Mouse (Mus musculus): ENCODE data around the gene Camk2d. TPM values are rescaled to one million over a fixed set of nuclear protein-coding genes. Genes with fewer than 3 reads are reported as not detected.

Camk2d gene
- polyA plus RNA-seq, 1 experiment: 160 TPM

DNA sequence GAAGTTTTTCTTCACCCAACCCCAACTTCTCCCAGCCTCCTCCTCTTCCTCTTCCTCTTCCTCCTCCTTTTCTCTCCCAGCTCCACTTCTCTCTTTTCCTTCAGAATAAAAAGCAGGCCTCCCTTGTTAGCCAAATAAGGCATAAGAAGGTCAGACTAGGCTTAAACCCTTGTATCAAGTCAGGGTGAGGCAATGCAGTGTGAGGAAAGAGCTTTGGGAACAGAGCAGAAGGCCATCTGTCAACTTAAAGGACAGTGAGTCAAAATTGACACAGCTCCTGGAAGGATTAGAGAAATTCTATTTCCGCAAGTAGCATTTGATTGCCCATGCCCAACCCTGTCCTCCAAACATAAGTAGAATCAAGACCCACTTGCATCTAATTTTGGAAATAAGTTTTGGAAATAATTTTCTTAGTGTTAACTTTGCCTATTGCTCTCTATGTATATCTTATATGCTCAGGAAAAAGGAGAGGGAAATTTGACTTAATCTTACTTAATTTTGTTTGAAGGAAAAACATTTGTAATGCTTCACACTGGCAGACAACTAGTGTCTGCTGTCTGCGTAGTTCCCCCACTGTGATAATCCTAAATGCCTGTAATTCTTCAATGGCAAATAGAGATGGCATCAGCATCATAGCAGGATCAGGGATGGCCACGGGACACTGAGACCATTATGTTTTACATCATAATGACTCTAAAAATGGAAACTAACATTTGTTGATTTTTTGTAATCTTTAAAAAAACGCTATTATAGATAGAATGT is 16.8 kb downstream of the Camk2d start:
- DNase-seq (ENCODE audit: low spot score): no peak

DNA sequence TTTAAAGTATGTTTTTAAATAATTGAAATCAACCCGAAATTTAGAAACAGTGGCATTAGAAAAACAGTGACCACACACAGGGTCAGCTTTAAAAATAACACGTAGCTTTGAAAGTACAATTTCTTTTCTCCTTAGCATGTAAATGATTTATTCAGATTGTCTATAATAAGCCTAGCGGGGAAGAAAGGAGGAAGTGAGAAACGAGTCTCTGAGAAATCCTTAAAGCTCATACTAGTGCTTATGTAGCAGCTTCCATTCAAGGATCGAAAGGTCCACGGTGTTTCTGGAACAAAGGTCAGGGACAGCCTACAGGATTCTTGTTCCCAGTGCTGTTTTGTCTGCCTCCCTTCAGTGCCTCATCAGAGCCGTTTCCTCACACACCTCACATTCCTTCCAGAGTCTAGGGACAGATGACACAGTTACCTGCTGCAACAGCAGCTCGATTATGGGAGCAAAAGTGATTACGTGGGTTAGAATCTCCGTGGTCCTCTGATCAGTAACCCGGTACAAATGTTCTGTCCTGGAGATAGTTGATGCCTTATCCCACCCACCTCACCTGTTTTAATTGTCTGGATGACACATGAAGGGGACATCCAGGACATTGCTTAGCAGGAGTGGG is 17.5 kb downstream of the Camk2d start:
- no peak for DNase-seq (ENCODE audit: low spot score)

GRCm38 (mm10) chr3:126615306-126615705 is 19.2 kb downstream of the Camk2d start:
- DNase-seq (ENCODE audit: low spot score): no peak

DNA sequence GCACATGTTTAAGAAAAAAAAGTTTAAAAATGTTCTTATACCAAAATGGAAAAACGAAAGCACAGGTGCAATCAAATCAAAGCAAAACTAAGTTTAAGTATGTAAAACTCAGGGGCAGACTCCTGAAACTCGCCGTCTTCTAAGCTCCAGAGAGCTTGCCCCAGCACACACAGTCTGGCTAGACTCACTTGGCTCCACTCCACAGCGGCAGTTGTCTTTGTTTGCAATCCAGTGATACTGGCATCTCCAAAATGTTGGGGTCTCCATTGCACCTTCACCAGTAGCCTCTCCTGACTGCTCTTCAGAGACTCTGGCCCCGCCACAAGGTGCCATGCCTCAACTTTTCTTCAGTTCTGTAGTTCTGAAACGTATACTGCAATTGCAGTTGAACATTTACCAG is 24.1 kb downstream of the Camk2d start:
- no peak for DNase-seq (ENCODE audit: low spot score)

DNA sequence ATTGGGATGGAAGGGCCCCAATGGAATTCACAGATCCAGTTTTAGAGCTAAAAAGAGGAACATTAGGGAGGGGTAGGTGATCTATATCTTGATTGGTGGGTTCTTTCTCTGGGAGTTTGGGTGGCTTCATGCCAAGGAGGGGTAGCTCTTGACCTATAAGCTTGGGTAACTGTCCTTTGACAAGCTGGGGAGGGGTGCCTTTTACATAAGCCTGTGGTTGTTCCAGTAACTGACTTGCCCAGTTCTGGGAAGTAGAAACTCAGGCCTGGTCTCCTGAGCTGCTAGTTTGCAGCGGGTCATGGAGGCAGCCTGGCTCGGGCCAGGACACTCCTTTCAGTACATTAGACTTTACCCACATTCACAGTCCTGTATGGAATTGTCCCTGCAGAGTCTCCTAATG is 26.4 kb downstream of the Camk2d start:
- DNase-seq (ENCODE audit: low spot score): no peak

DNA sequence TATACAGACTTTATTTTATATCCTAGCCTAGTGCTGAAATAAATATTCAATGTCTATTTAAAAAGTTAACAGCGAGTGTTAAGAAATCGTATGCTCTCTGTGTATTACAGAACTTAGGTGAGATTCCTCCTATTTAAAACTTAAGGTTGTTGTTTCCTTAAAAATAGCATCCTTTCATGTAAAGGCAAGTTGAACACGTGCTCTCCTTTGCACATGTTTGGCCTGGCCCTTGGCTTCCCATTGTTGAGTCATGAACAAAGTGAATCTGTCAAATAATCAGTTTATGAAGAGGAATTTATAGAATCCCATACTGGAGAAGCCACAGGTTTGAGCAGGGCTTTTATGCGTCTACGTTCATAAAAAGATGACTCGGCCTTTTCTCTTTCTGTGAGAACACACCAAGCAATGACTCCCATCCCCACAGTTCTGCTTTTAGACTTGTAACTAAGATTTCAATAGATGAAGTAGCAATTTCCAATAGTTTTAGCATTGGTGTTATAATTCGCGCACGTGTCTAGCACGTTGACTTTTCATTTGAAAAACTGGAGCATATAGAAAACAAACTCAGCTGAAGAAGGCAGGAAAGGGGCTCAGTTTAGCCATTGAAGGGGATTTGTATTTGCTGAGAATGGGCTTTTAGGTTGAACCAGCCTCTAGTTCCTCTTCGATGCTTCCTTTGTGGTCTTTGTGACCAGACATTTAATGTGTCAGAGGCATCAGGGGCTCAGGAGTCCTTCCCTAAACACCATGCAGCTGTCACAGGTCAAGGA is 29.1 kb downstream of the Camk2d start:
- DNase-seq (ENCODE audit: low spot score): no peak

DNA sequence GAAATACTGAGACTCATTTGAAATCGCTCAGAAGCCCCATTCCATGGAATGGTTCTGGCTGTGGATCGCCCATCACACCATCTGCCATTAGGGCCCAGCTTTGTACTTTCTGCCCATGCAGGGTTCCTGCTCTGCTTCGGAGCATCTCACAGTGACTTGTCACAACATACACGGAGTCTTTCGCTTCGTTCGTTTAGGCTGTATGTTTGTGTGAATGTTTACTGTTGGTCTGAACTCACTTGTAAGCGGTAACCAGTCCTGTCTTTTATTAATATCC is 29.6 kb downstream of the Camk2d start:
- DNase-seq (ENCODE audit: low spot score): no peak

- DNase-seq (ENCODE audit: low spot score): no peak
Observed at GRCm38 (mm10) chr3:126627968-126628367, 31.9 kb downstream of the Camk2d start.

GRCm38 (mm10) chr3:126628380-126628779 is 32.3 kb downstream of the Camk2d start:
- DNase-seq (ENCODE audit: low spot score): no peak

DNA sequence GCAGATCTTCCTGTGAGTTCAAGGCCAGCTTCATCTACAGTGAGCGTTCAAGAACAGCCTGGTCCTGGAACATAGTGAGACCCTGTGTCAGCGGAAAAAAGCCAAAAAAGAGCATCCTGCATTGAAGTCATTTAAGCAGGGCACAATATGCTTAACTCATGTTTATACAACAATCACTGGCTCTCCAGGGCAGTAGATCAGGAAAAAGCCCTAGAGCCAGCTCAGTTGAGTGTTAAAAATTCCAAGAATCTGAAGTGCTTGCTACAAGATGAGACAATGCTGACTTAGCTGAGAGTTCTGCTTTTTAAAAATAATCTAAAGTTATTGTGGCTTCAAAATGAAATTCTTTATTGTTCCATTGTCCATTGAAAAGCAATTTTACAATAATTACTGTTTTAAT is 32.9 kb downstream of the Camk2d start:
- DNase-seq (ENCODE audit: low spot score): no peak

DNA sequence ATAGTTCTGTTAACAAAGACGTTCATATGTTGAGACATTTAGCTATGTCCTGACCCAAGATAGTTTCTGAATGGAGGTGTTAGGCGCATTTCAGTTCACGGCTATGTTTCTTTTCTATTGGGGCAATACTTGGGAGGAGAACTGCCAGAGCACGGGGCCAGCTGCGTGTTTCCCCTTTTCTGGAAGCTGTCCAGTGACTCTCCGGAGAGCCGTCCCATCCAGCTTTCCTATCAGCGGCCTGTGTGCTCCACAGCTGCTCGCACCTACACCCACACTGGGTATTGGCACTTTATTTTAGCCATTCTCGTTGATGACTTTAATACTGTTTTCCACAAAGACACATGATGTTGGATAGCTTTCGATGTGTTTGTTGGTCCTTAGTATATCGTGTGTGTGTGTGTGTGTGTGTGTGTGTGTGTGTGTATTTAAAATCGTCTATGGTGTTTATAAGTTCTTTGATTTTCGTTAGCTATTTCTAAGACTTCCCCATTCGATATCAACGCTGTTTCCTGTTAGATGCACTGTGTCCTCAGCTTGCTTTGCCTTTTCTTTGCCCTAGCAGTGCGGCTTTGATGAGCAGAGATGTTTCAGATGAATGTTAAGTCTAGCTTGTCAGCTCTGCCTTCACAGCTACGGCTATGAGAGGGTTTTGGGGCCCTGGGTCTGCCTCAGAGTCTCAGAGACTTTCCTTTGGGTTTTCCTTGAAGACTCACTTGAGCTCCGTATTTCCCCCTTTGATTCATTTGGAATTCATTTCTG is 34.2 kb downstream of the Camk2d start:
- DNase-seq (ENCODE audit: low spot score): no peak

- no peak for DNase-seq (ENCODE audit: low spot score)
Observed at GRCm38 (mm10) chr3:126631583-126631982, 35.5 kb downstream of the Camk2d start.

- no peak for DNase-seq (ENCODE audit: low spot score)
Observed at GRCm38 (mm10) chr3:126632580-126632979, 36.5 kb downstream of the Camk2d start.

DNA sequence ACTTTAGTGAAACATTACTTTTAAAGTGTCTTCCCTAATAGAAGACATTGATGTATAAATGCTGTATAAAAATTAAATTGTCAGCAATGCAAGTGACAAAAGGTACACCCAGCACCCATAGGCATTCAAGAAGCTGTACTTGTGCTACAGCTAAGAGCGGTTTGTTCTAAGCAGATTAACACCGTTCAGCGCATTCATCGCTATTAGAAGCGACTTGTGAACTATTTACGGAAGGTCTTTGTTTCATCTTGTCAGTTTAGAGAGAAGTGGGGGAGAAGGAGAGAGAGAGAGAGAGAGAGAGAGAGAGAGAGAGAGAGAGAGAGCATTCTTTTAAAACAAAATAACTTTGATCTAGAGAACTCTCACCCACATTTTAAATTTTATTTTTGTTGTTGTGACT is 38.1 kb downstream of the Camk2d start:
- DNase-seq (ENCODE audit: low spot score): no peak

GRCm38 (mm10) chr3:126638259-126638658 is 42.2 kb downstream of the Camk2d start:
- no peak for DNase-seq (ENCODE audit: low spot score)

GRCm38 (mm10) chr3:126639098-126639513 is 43.0 kb downstream of the Camk2d start:
- no peak for DNase-seq (ENCODE audit: low spot score)

DNA sequence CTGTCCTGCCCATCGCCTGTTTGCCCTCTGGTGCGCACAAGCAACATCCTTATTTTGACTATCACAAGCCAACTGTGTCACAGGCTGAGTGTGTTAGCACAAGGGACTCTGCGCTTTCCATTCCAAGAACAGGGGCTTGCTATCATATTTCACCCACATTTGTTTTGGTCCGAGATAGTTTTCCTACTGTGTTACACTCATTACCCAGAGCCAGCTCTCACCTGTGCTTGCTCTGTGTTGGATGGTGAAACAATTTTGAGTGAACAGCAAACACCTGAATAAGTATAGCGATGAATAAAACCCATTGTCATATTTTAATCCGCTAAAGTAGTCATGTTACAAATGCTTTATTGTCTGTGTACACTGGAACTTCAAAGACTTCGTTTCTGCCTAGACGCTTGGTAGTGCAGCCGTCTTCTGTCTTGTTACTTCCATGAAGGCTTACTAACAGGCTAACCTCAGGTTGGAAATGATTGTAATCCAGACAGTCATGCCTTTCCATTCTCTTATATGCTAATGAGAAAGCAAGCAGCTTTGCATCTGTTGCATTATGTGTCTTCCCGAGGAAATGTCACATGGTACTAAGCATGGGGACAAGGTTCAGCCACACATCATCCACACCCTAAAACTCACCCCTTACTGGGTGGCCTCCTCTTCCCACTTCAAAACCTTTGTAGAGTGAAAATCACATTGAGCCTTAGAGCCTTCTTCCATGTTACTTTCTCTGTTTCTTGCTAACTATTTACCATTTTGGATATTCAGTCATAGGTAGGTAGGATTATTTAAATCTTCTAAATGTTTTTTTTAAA is 44.5 kb downstream of the Camk2d start:
- DNase-seq (ENCODE audit: low spot score): no peak

DNA sequence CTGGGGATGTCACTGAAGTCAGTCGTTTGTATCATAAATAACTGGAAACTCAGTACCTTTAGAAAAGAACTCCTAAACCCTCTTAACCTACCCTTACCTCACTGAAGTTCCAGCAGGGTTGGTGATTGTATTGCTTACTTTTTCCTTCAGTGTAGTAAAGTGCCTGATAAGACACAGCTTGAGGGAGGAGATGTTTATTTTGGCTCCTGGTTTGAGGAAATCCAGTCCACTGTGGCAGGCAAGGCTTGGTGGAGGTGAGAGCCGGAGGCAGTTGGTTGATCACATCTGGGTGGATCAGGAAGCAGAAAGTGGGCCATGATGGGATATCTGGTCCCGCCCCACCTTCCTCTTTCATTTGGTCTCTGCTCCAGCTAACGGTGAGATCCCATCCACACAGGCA is 45.3 kb downstream of the Camk2d start:
- DNase-seq (ENCODE audit: low spot score): no peak

DNA sequence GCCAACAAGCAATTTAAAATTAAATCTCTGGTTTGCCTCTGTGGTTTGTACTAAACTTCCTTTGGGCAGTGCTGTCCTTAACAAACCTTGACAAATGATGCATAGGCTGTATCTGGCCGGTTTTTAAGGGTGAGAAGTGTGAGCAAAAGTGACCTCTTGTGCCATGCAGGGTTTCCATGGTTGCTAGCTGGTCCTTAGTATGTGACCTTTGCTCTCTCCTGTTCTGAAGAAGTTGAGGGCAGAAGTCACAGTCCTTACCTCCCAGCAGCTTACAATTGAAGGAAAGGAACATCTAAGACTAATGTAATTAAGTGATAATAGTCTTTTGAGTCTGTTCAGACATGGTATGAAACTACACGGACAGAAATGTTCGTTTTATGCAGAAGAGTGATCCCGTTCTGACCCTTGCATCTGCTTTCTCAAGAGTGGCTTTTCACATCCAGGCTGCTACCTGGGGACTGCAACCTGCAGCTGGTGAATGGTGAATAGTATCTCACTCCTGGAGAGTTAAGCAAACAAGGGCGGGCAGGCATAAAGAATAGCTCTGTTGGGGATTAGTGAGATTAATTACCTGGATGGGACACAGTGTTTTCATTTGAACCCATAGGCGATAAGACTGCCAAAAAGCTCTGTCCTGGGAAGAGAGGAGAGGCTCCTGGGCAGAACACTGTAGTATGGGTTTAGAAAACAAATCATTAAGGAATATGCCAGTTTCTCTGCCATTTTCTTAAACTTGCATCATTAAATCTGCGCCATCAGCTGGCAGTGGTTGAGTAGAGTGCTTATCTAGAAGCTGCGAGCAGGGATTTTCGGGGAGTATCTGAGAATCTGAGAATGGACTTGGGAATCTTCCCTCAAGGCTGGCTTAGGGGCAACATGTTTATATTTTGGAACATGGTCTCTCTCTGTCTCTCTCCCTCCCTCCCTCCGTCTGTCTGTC is 47.2 kb downstream of the Camk2d start:
- no peak for DNase-seq (ENCODE audit: low spot score)

- no peak for DNase-seq (ENCODE audit: low spot score)
Observed at GRCm38 (mm10) chr3:126650332-126650731, 54.2 kb downstream of the Camk2d start.
